7 mouse cellular contexts compared by ENCODE assay signal in genomic region chr7:16312011-16312671, GRCm38 (mm10). TPM values are rescaled to one million over a fixed set of nuclear protein-coding genes. Genes with fewer than 3 reads are reported as not detected.
DNase-seq lines count a peak whose midpoint lies in the region; ATAC-seq and TF ChIP-seq lines count a peak whose summit lies in the region.

No protein-coding gene starts in this region.

- no peak for TF ChIP-seq CTCF in G1E (IDR thresholded peaks at IDR 0.05; ENCODE audit: low read depth, low read length)
- no peak for TF ChIP-seq CTCF in liver, embryonic 14.5 days (IDR thresholded peaks at IDR 0.05; ENCODE audit: low read depth)

- peak overlapping the region; percentile 86 for H3K9ac ChIP-seq in hindbrain, embryonic 14.5 days
- peak overlapping the region; percentile 98 for H3K9ac ChIP-seq in liver, embryonic 14.5 days (replicated peaks)
- H3K9ac ChIP-seq in neural tube, embryonic 12.5 days, result peak overlapping the region; percentile 91

- peak overlapping the region; percentile 93 for H3K4me3 ChIP-seq in G1E (ENCODE audit: low read depth, low read length)
- H3K4me3 ChIP-seq in hindbrain, embryonic 14.5 days (replicated peaks; ENCODE audit: low read length), result peak overlapping the region; percentile 63
- peak overlapping the region; percentile 89 to 92 for H3K4me3 ChIP-seq in liver, embryonic 14.5 days (ENCODE audit: insufficient read depth in 1 of 2, low read depth in 2 of 2, low read length in 2 of 2)
- peak overlapping the region; percentile 80 for H3K4me3 ChIP-seq in neural tube, embryonic 12.5 days

- peak; percentile 50 for DNase-seq in G1E (ENCODE audit: low spot score)
- DNase-seq in adrenal gland, postnatal 36 days, result peak; percentile 33 to 71
- peak; percentile 37 for DNase-seq in gastrocnemius, adult 18-20 months (ENCODE audit: low spot score)
- DNase-seq in hindbrain, embryonic 14.5 days (ENCODE audit: low spot score), result peak; percentile 29
- no peak for DNase-seq in liver, embryonic 14.5 days (ENCODE audit: low read depth in 3 of 3, low spot score in 3 of 3)

- no peaks in the 10 kb centered on the region for H3K27me3 ChIP-seq in G1E (ENCODE audit: insufficient read depth, low read length)
- H3K27me3 ChIP-seq in hindbrain, embryonic 14.5 days (ENCODE audit: control insufficient read depth, insufficient read depth, low read length), result no peaks in the 10 kb centered on the region
- peaks cover 10% of the 10 kb centered on the region for H3K27me3 ChIP-seq in liver, embryonic 14.5 days (ENCODE audit: control insufficient read depth, insufficient read depth, low read length)
- H3K27me3 ChIP-seq in neural tube, embryonic 12.5 days (replicated peaks), result 0 out of 2 replicates have a peak, but pooled peaks cover 3% of the 10 kb centered on the region

- H3K9me3 ChIP-seq in G1E (replicated peaks), result no peaks in the 10 kb centered on the region
- H3K9me3 ChIP-seq in hindbrain, embryonic 14.5 days (ENCODE audit: control insufficient read depth, low read length), result no peaks in the 10 kb centered on the region
- H3K9me3 ChIP-seq in liver, embryonic 14.5 days (ENCODE audit: control insufficient read depth, low read length), result no peaks in the 10 kb centered on the region
- H3K9me3 ChIP-seq in neural tube, embryonic 12.5 days, result no peaks in the 10 kb centered on the region

- peaks cover 68% of the 10 kb centered on the region for H3K4me1 ChIP-seq in G1E (ENCODE audit: insufficient read depth, low read depth, low read length)
- H3K4me1 ChIP-seq in hindbrain, embryonic 14.5 days (replicated peaks; ENCODE audit: control insufficient read depth, insufficient read depth, low read length), result peaks cover 25% of the 10 kb centered on the region
- H3K4me1 ChIP-seq in liver, embryonic 14.5 days (replicated peaks; ENCODE audit: control insufficient read depth in 2 of 2, insufficient read depth in 2 of 2, low read length in 1 of 2), result peaks cover 44 to 45% of the 10 kb centered on the region in 2 experiments
- peaks cover 53% of the 10 kb centered on the region for H3K4me1 ChIP-seq in neural tube, embryonic 12.5 days

- peak overlapping the region; percentile 94 for H3K4me2 ChIP-seq in hindbrain, embryonic 14.5 days (replicated peaks)
- peak overlapping the region; percentile 99 for H3K4me2 ChIP-seq in liver, embryonic 14.5 days (ENCODE audit: low read depth)
- peak overlapping the region; percentile 99 for H3K4me2 ChIP-seq in neural tube, embryonic 12.5 days (replicated peaks)

- peak overlapping the region; percentile 76 for H3K27ac ChIP-seq in hindbrain, embryonic 14.5 days
- peak overlapping the region; percentile 50 for H3K27ac ChIP-seq in liver, embryonic 14.5 days
- H3K27ac ChIP-seq in neural tube, embryonic 12.5 days, result peak overlapping the region; percentile 75

- no peak for ATAC-seq in G1E (ENCODE audit: extremely low read depth, insufficient number of reproducible peaks, low FRiP score, poor library complexity, severe bottlenecking)
- no peak for ATAC-seq in hindbrain, embryonic 14.5 days (ENCODE audit: low FRiP score)
- ATAC-seq in liver, embryonic 14.5 days (ENCODE audit: insufficient read depth), result no peak
- no peak for ATAC-seq in neural tube, embryonic 12.5 days (ENCODE audit: low FRiP score, low read depth)
- no peak for ATAC-seq in inflammation-experienced regulatory T-cells, adult 6 months

- WGBS in hindbrain, embryonic 14.5 days, result under 1% methylated on average over 44 of the region's 49 CpGs
- WGBS in liver, embryonic 14.5 days (ENCODE audit: insufficient replicate concordance), result under 1% methylated on average over 49 of the region's 49 CpGs
- under 1% methylated on average over 44 of the region's 49 CpGs for WGBS in neural tube, embryonic 12.5 days

- TF ChIP-seq EP300 in liver, embryonic 14.5 days (IDR thresholded peaks at IDR 0.05; ENCODE audit: low read depth), result no peak

- H3K36me3 ChIP-seq in G1E (replicated peaks), result peaks cover 33% of the 10 kb centered on the region
- peaks cover 2% of the 10 kb centered on the region; the same call in 1 of the 2 replicates for H3K36me3 ChIP-seq in hindbrain, embryonic 14.5 days (replicated peaks; ENCODE audit: control insufficient read depth, insufficient read depth)
- H3K36me3 ChIP-seq in liver, embryonic 14.5 days (replicated peaks; ENCODE audit: control insufficient read depth, insufficient read depth, low read depth), result no peaks in the 10 kb centered on the region; the same call in 1 of the 2 replicates
- peaks cover 3% of the 10 kb centered on the region for H3K36me3 ChIP-seq in neural tube, embryonic 12.5 days

RNA-seq across cellular contexts. Expression of gene Bbc3, which starts 3.9 kb away (rescaled TPM):
- total RNA-seq in G1E (2014; fragmentation: Nextera tagmentation) (10.2 and 15.8 TPM in 2 replicates), G1E (2017) (9.0 and 16.3 TPM in 2 replicates)
- 209 and 355 TPM in 2 replicates for polyA plus RNA-seq in G1E (2012)
- 1 to 10 TPM; 3.6 to 4.7 TPM for total RNA-seq in adrenal gland, postnatal 36 days (2021)
- 1 to 10 TPM; 1.2 to 2.3 TPM for total RNA-seq in gastrocnemius, adult 18-20 months (2021)
- polyA plus RNA-seq in hindbrain, embryonic 14.5 days (2014; fragmentation: Nextera tagmentation; extraction: Ambion mirVana), result 20.3 and 21.0 TPM in 2 replicates
- 3.2 and 3.8 TPM in 2 replicates for polyA plus RNA-seq in liver, embryonic 14.5 days (2012; rRNA removed)
- 2.0 and 3.3 TPM in 2 replicates for polyA plus RNA-seq in liver, embryonic 14.5 days (2014; fragmentation: Nextera tagmentation; extraction: Ambion mirVana)
- polyA plus RNA-seq in neural tube, embryonic 12.5 days (2016; fragmentation: Nextera tagmentation; extraction: Ambion mirVana), result 22.7 and 25.0 TPM in 2 replicates
- polyA plus RNA-seq in inflammation-experienced regulatory T-cells, adult 6 months (2017; shearing (Covaris generic)), result 1 to 10 TPM in 2 of 3 experiments, under 1 TPM in 1; 0.42 to 1.5 (median 1.2) TPM

RNA-seq across cellular contexts. Expression of gene Ccdc9, which starts 25.5 kb away (rescaled TPM):
- total RNA-seq in G1E (2014; fragmentation: Nextera tagmentation) (8.1 and 16.6 TPM in 2 replicates), G1E (2017) (58.0 and 66.0 TPM in 2 replicates)
- 133 and 136 TPM in 2 replicates for polyA plus RNA-seq in G1E (2012)
- total RNA-seq in adrenal gland, postnatal 36 days (2021), result 10 to 100 TPM; 59.5 to 73.6 TPM
- 10 to 100 TPM; 35.7 to 38.9 TPM for total RNA-seq in gastrocnemius, adult 18-20 months (2021)
- polyA plus RNA-seq in hindbrain, embryonic 14.5 days (2014; fragmentation: Nextera tagmentation; extraction: Ambion mirVana), result 17.0 TPM in 2 replicates
- polyA plus RNA-seq in liver, embryonic 14.5 days (2012; rRNA removed), result 15.9 and 24.7 TPM in 2 replicates
- 4.2 and 7.6 TPM in 2 replicates for polyA plus RNA-seq in liver, embryonic 14.5 days (2014; fragmentation: Nextera tagmentation; extraction: Ambion mirVana)
- 47.7 and 49.5 TPM in 2 replicates for polyA plus RNA-seq in neural tube, embryonic 12.5 days (2016; fragmentation: Nextera tagmentation; extraction: Ambion mirVana)
- polyA plus RNA-seq in inflammation-experienced regulatory T-cells, adult 6 months (2017; shearing (Covaris generic)), result 10 to 100 TPM; 10.6 to 16.3 (median 11.5) TPM

RNA-seq across cellular contexts. Expression of gene Inafm1, which starts 38.7 kb away (rescaled TPM):
- total RNA-seq in G1E (2014; fragmentation: Nextera tagmentation) (3.5 and 4.1 TPM in 2 replicates), G1E (2017) (18.8 and 23.1 TPM in 2 replicates)
- polyA plus RNA-seq in G1E (2012), result 92.0 and 140 TPM in 2 replicates
- 10 to 100 TPM; 17.1 to 22.6 TPM for total RNA-seq in adrenal gland, postnatal 36 days (2021)
- total RNA-seq in gastrocnemius, adult 18-20 months (2021), result 10 to 100 TPM; 14.2 to 14.3 TPM
- polyA plus RNA-seq in hindbrain, embryonic 14.5 days (2014; fragmentation: Nextera tagmentation; extraction: Ambion mirVana), result 51.3 and 51.6 TPM in 2 replicates
- polyA plus RNA-seq in liver, embryonic 14.5 days (2012; rRNA removed), result 7.9 and 8.3 TPM in 2 replicates
- polyA plus RNA-seq in liver, embryonic 14.5 days (2014; fragmentation: Nextera tagmentation; extraction: Ambion mirVana), result 3.5 and 4.0 TPM in 2 replicates
- 27.0 and 28.5 TPM in 2 replicates for polyA plus RNA-seq in neural tube, embryonic 12.5 days (2016; fragmentation: Nextera tagmentation; extraction: Ambion mirVana)
- 1 to 10 TPM in 2 of 3 experiments, under 1 TPM in 1; 0.96 to 2.4 (median 2.3) TPM for polyA plus RNA-seq in inflammation-experienced regulatory T-cells, adult 6 months (2017; shearing (Covaris generic))

RNA-seq across cellular contexts. Expression of gene C5ar1, which starts 52.8 kb away (rescaled TPM):
- total RNA-seq in G1E (2014; fragmentation: Nextera tagmentation) (not detected in 2 replicates), G1E (2017) (0.16 and 0.64 TPM in 2 replicates)
- polyA plus RNA-seq in G1E (2012), result not detected in 2 replicates
- 1 to 10 TPM; 3.5 to 9.4 TPM for total RNA-seq in adrenal gland, postnatal 36 days (2021)
- 1 to 10 TPM; 1.5 to 2.3 TPM for total RNA-seq in gastrocnemius, adult 18-20 months (2021)
- polyA plus RNA-seq in hindbrain, embryonic 14.5 days (2014; fragmentation: Nextera tagmentation; extraction: Ambion mirVana), result 2.1 and 2.8 TPM in 2 replicates
- polyA plus RNA-seq in liver, embryonic 14.5 days (2012; rRNA removed), result 0.95 and 1.1 TPM in 2 replicates
- polyA plus RNA-seq in liver, embryonic 14.5 days (2014; fragmentation: Nextera tagmentation; extraction: Ambion mirVana), result 1.1 and 1.9 TPM in 2 replicates
- 0.87 and 1.2 TPM in 2 replicates for polyA plus RNA-seq in neural tube, embryonic 12.5 days (2016; fragmentation: Nextera tagmentation; extraction: Ambion mirVana)
- under 1 TPM in 1 of 3 experiments, not detected in 2; 0.21 TPM for polyA plus RNA-seq in inflammation-experienced regulatory T-cells, adult 6 months (2017; shearing (Covaris generic))

Comparison
In these comparisons a context has a peak if more than half of its experiments do, and no peak if none do; other contexts are left out.
1. DNase-seq: peak in G1E (single experiment), adrenal gland, postnatal 36 days (2 of 2), gastrocnemius, adult 18-20 months (single experiment) and hindbrain, embryonic 14.5 days (single experiment); none in liver, embryonic 14.5 days (0 of 3).
2. Peak in every context shown above with its lines, with median percentiles within 50 percentile points of each other: H3K4me3 ChIP-seq, H3K27ac ChIP-seq, H3K4me2 ChIP-seq and H3K9ac ChIP-seq.